22 mouse cellular contexts compared by ENCODE assay signal in genomic region chr5:144713371-144713770, GRCm38 (mm10). TPM values are rescaled to one million over a fixed set of nuclear protein-coding genes. Genes with fewer than 3 reads are reported as not detected.
DNase-seq lines count a peak whose midpoint lies in the region.
"Had no signal": no experiment of that assay in that cellular context is flagged by ENCODE, and none has a peak within 500 bp of the region (broad histone marks: within the 10 kb centered on the region; RNA-seq: fewer than 3 reads in every experiment).

No protein-coding gene starts in this region.

- DNase-seq in ES-CJ7 (ENCODE audit: low read depth, low spot score) (peak; percentile 42), R1 (ENCODE audit: low read depth, low spot score) (peak; percentile 81), ZHBTc4 (ENCODE audit: low read depth, low spot score) (peak; percentile 84)
- DNase-seq in right cerebral cortex, postnatal 25 days: no peak
- no peak for DNase-seq in urinary bladder, adult 2 months (ENCODE audit: low spot score)
- DNase-seq in yolk sac, embryonic 10.5 days (ENCODE audit: low spot score): no peak
- DNase-seq: adrenal gland, adult 2 months; adrenal gland, adult 8-10 months; adrenal gland, postnatal 10 days; adrenal gland, postnatal 14 days; adrenal gland, postnatal 25 days; adrenal gland, postnatal 36 days; B cell, adult 2 months; cerebellum, adult 11 months; cerebellum, adult 11-12 months; cerebellum, adult 18-20 months; cerebellum, adult 2 months; cerebellum, adult 8-10 months; cerebellum, adult 9-10 months had no signal

RNA-seq across cellular contexts. Expression of gene Tmem130, which starts 48.2 kb away (rescaled TPM):
- 0.16 and 0.19 TPM in 2 replicates for polyA plus RNA-seq in urinary bladder, adult 2 months (2012; rRNA removed)
- polyA plus RNA-seq: activated CD4-positive, CD25-positive, alpha-beta regulatory T cell, adult 4 months; C2C12; CD4-positive, CD25-positive, alpha-beta regulatory T cell, adult 4 months had no signal

RNA-seq across cellular contexts. Expression of gene Trrap, which starts 54.2 kb away (rescaled TPM):
- 75.9 and 84.6 TPM in 2 replicates for polyA plus RNA-seq in urinary bladder, adult 2 months (2012; rRNA removed)

Comparison
In these comparisons a context has a peak if more than half of its experiments do, and no peak if none do; other contexts are left out.
1. DNase-seq: peak in ES-CJ7 (single experiment), R1 (single experiment) and ZHBTc4 (single experiment); none in right cerebral cortex, postnatal 25 days (single experiment), urinary bladder, adult 2 months (single experiment) and yolk sac, embryonic 10.5 days (single experiment).